Mouse (Mus musculus) brain, embryonic 18.5 days (tissue): Measurements from ENCODE around the gene Nploc4.

Experiments
- DNase-seq: peaks from one replicate; pipeline ENCODE4 v3.0.0-alpha.2; 2012; ENCODE audit warnings: low read depth, low spot score

Gene Nploc4

DNA sequence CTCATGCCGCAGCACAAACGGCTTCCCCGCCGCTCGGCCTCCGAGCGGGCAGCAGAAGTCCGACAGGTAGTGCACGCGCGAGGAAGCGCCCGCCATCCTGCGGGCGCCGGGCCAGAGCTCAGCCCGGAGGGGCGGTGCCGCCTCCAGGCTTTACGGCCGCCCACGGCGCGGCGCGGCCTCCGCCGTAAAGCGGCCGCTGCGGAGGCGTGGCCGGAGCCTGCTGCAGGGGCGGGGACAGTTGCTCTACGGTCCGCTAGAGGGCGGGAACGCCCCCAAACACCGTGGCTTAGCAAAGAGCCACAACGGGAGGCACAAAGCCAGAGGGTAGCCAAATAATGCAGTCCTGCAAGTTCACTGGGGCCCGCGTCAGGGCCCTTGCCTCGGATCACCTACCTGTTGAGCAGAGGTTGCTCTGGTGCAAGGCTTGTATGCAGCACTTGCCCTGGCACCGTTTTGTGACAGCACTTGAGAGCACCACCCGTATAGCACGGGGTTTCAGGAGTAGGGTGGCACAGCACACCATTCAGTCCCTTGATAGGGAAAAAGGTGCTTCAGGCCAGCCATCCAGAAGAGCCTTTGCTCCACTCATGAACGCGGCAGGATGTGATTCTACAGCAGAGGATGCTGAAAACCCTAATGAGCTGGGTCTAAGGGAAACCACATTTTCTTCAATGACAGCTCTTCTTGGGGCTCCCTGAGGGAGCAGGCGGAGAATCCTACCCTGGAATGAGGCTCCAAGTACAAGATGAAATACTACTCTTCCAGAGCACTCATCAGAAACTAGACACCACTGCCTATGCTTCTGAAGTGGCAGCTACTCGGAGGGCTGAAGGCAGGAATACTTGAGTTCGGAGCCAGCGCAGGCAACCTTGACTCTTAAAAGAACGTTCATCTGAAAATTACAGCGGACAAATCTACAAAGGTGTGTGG, 58.6 kb downstream of the Nploc4 start, which contains the start of gene Faap100:
Gene Faap100 (minus strand): TSS at position 154 of the 930 bp plus-strand sequence.
- DNase-seq, result peak; percentile 76

DNA sequence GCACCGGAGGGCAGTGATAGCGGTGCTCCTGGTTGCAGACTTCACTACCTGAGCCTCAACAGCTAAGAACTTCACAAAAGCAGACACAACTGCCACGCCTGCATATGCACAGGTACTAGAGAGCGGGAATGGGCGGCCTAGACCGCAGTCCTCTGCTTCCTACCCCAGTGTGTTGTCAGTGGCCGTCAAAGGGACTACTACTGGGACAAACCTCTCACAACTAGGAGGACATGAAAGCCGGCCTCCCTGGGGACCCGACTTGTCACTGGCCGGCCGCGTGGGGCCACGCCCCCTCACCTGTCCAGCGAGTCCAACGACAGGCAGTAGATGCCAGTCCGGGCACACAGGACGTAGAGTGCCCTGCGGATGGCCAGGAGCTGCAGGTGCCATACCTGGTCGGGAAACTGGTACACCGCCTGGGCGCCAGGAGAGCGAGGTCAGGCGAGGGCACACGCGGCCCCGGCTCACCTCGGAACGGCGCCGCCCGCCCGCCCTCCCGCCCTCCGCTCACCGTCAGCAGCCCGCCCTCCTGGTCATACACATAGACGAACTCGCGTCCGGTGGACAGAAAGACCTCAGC, 59.4 kb downstream of the Nploc4 start:
- no peak for DNase-seq

DNA sequence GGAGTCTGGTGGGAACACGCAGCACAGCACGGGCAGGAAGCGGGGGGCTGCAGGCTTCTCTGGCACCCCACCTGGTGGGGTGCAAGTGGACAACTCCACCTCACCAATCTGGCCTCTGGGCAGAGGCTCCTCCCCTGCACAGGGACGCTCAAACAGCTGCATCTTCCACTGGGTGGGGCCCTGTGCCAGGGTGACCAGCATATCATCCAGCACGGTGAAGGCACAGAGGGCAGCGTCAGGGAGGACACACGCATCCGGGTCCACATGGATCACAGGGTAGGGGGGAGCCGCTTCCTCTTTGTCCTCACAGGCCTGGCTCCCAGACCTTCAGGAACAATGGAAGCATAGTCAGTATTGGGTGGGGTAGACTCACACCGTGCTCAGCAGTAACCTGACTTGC, 60.2 kb downstream of the Nploc4 start:
- DNase-seq, result no peak

DNA sequence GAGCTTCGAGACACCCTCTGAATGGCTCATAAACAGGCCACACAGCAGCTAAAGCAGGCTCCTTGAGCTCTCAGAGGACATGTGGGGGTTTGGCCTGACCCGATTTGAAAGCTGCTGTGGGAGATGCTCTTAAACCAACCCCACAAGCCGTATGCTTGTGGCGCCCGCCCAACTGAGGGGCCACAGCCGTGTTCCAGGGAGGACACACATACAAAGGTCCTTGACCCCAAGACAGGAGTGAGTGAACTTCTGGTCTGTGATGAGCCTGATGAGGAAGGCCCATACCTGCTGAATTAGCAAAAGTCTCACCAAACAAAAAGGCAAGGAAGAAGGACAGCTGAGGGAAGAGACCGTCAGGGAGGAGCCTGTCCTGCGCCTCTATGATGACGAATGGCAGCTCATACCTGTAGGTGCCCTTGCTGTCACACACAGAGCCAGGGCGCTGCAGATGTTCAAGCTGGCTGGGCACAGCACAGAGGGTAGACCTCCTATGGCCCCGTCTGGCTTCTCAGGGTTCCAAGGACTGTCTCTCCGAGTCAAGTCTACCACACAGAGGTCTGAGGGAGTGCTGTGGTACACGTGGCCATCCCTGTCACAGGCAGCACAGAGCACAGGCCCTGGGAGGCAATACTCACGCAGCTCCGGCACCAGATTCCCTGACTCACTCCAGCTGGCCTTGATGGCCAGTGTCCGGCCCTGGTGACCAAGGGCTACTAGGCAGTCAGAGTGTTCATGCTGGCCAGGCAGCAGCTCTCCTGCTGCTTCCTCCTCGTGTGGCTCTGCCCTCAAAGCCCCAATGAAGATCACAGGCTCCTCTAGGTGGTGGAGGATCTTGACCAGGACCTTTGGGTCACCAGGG, 61.0 kb downstream of the Nploc4 start:
- DNase-seq, result no peak

DNA sequence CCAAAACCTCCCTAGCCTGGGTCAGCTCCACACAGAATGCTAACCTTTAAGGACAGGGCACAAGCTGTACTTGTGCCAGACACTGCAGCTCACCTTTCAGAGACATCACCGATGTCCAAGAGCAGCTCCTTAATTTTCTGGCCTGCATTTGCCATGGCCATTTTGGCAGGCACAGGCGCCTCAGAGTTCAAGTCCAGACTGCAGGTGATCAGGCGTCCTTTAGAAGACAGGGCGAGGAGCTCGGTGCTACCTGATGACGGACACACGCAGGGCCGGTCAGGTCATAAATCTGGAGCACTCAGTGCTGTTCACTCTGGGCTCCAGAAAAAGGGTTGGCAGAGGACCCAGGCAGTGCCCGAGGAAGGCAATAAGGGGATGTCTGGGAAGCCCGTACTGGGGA, 62.2 kb downstream of the Nploc4 start:
- no peak for DNase-seq

DNA sequence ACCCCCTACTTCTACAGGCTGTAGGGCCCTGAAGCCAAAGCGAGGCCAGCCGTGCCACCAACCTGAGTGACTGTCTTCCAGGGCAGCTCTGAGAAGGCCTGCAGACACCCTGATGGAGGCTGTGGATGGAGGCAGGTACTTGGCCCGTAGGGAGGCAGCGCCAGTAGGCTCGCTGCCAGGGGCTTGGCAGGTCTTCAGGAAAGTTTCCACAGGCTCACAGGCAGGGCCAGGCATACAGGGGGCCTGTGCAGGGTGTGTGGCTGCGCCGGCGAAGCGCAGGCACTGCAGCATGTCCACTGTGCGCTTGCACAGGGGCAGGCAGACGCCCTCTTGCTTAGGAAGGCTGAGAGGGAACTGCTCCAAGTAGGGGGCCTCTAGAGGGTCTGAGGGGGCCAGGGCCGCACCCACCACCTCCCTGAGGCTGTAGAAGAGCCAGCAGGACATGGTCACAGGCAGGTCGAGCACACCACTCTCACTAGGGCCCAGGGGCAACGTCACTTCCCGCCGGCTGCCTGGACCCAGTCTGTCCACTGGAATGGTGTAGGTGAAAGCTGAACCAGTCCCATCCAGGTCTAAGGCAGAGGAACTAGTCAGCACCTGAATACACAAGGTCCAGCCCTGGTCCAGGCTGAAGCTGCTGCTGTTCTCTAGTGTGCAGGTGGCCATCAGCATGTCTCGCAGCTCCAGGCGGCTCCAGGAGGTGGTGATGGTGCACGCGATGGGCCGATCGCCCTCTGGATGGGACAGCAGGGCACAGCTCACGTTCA, 63.5 kb downstream of the Nploc4 start:
- DNase-seq, result no peak

DNA sequence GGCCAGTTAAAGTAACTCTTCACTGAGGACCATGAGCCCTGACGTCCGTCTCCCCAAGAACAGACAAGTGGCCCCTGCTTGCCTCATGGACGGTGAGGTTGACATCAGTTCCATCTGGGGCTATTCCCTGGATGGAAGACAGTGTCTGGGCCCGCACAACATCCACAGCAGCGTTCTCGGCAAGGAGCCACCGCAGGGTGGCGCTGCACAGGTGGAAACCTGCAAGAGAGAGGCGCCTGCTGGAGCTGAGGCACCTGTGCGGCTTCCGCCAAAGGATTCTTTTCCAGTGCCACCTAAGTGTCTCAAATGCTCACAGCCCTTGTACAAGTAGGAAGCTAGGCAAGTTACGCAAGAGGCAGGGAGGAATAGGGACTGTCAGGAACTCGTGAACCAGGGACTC, 64.5 kb downstream of the Nploc4 start:
- no peak for DNase-seq

DNA sequence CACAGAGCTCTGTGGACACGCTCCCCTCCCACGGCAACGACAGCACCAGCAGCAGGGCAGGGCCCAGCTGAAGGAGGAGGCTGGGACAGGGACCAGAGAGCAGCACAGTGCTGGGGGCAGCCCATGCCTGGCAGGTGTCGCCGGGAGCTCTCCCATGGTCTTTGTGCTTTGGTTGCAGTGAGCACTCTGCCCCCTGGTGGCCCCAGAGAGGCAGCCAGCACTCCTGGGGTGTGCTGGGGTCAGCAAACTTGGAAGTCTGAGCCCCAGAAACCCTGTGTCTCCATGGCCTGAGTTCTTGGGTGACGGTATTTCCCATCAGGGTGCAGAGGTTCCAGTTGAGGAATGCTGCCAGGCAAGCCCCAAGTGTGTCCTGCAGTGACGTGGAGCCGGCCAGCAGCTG, 67.9 kb downstream of the Nploc4 start:
- no peak for DNase-seq

DNA sequence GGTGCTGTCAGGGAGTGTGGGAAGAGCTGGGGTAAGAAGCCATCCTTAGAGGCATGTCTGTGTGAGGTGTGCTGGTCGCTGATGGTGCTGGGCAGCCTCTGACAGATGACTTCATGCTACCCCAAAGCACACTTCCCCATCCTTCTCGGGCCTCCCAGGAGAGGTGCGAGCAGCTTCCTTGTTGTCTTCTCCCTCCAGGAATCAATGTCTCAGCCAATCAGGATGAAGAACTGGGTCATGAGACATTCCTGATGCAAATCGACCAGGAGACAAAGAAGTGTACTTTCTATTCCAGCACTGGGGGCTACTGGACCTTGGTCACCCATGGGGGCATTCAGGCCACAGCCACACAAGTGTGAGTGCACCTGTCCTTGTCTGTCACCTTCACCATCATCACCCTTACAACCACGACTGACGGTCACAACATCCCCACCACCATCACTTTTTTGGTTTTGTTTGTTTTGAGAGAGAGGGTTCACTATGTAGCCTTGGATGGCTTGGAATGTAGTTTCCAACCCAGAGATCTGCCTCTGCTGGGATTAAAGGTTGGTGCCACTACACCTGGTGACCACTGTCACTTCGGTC, 71.0 kb downstream of the Nploc4 start:
- DNase-seq, result no peak

DNA sequence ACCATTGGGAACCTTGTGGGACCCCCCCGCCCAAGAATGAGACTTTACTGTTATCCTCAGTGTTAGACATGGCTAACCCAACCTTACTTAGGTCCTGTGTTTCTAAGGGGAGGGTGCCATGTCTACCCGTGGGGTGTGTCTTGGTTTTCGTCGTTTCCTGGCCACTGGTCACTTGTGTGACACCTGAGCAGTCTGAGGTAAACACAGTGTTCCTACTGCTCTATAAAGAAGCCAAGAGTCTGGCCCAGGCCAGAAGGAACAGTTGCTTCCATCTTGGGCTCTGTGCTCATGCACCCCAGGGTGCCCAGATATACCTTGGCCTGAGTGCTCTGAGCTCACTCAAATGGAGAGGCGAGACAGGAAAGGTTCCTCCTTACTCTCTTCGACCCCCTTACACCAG, 74.6 kb downstream of the Nploc4 start:
- no peak for DNase-seq

DNA sequence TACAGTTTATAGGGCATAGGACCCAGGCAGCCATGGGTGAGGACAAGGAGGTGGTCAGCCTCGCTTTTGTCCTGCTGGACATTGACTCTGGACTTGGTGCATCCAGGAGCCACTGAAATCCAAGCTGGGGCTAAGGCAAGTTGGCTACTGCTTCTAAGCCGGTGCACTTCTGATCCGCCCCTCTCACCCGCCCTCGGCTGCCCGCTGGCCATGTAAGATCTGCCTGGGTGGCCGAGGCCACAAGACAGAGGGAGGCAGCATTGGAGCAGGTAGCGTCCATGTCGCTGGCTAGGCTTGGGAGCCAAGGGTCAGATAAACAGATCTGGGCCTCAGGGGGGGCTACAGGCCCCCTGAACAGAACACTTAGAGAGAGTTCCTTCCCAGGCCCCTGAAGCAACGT, 76.2 kb downstream of the Nploc4 start, which contains the start of gene Fscn2:
Gene Fscn2 (plus strand): TSS at position 240 of the 400 bp plus-strand sequence.
- DNase-seq, result no peak

DNA sequence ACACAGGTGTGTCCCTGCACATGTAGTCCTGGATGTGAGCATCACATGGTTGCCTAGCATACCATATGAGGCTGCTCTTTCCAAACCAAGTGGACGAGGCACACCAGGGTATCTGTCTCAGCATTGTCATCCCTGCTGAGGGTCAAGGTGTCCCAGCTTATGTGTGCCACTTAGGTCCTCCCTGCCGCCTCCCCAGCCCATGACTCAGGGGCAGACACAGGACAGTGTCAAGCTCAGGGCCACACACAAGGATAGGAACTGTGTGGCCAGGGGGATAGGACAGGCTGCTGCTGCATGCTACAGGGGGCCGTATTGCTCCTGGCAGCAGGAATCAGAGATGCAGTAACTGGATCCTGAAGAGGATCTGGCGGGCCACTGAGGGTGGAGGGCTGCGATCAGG, 76.8 kb downstream of the Nploc4 start:
- no peak for DNase-seq

DNA sequence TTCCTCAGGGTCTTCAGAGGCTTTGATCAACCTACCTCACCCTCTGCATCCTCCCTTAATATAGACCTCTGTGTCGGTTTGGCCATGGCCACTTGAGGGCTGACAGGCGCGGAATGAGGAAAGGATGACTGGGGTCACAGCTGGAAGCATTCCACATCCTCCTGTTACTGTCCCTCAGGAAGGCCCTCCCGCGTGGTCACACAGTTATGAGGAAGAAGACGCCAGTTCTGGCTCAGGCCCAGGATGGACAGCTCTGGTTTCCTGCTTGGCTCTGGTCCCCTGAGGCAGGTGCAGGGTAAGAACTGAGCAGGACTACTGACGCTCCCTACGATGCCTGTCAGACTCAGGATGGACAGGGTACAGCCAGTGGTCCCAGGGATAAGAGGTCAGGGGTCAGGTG, 77.4 kb downstream of the Nploc4 start:
- DNase-seq, result no peak

DNA sequence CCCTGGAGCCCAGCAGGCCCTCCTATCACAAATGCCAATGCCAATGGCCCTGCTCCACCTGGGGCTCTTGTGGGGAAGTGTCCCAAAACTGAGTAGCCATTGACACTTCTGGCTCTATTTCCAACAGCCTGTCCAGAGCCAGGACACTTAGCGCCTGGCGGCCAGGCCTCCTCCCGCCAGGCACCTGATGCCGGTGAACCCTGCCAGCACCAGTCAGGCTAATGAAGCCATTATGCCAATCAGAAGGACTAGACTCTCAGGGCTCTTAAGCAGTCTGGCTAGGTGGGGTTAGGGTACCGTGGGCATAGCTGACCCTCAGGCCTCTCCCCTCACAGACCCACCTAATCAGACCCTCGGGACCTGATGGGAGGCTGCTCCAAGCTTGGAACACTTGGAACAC, 78.1 kb downstream of the Nploc4 start:
- no peak for DNase-seq

DNA sequence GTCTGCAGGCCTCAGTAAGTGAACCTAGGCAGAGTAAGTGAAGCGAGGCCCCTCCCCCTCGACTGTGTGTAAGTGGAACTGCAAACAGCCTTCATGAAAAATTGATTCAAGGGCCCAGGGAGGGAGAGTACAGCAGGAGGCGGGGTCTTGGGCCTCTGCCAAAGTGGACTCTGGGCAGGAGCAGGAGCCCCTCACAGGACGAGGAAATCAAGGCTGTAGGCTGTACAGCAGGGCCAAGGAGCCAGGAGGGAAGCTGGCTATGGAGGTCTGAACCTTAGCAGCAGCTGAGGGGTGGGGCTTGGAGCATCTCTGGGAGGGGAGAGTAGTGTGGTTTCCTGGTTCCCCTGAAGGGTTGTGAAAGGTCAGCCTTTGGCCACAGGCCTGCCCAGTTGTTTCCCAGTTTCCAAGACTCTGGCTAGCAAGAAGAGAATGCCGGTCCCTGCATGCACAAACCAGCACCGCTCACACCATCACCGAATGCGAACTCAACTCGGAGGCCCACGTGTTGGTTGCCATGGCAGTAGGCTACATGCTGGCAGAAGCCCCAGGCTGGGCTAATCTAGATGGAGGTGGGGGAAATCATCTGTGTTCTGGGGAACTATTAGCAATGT, 79.6 kb downstream of the Nploc4 start:
- peak; percentile 64 for DNase-seq

DNA sequence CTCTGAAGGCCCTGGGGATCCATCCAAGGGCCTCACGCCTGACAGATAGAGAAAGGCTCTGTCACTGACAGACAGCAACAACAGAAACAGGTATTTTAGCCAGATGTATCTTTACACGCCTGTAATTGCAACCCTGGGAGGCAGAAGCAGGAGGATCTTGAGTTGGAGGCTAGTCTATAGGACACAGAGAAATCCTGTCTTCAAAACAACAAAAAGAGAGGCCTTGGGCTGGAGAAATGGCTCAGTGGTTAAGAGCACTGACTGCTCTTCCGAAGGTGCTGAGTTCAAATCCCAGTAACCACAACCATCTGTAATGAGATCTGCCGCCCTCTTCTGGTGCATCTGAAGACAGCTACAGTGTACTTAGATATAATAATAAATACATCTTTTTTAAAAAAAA, 80.6 kb downstream of the Nploc4 start:
- no peak for DNase-seq

DNA sequence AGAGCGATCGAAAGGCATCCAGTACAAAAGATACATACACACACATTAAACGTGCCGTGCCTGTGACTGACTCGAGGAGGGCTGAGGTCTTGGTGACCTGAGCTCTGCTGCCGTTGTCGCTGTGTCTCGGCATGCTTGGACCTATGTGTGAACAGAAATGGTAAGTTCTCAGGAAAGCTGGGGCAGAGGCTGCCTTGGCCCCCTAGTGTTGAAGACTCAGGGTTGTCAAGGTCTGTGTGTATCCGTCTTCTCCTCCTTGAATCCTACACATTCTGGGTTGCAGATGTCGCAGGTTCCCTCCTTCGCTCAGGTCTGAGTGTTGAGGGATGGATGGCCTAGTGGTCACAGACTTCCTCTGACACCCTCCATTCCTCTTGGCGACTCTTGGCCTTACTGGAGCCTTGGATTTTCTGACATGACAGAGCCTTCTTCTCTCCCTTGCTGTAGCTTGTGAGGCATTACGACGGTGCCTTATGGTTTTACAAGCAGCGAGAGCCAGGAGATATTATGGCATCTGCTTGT, 81.1 kb downstream of the Nploc4 start:
- DNase-seq, result no peak

DNA sequence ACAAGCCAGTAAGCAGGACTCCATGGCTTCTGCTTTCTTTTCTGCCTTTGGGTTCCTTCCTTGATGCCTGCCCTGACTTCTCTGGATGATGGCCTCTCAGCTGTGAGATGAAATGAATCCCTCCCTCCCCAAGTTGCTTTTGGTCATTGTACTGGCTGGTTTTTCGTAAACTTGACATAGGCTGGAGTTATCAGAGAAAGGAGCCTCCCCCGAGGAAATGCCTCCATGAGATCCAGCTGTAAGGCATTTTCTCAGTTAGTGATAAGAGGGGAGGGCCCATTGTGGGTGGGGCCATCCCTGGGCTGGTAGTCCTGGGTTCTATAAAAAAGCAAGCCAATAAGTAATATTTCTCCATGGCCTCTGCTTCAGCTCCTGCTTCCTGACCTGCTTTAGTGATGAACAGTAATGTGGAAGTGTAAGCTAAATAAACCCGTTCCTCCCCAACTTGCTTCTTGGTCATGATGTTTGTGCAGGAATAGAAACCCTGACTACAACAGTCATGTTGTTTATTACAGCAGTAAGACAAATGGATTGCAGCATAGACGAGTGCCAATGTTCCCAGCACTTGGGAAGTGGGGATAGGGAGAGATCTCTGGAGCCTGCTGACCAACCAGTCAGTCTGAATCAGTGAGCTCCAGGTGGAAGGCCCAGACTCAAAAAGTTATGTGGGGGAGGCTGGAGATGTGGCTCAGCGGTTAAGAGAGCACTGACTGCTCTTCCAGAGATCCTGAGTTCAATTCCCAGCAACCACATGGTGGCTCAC, 82.0 kb downstream of the Nploc4 start:
- DNase-seq, result no peak
